In genomic region chr17:75642311-75642710, GRCm38 (mm10) we compare ENCODE assay signal across 17 mouse cellular contexts.
DNase-seq lines count a peak whose midpoint lies in the region; TF ChIP-seq lines count a peak whose summit lies in the region.
"Had no signal": no experiment of that assay in that cellular context is flagged by ENCODE, and none has a peak within 500 bp of the region (broad histone marks: within the 10 kb centered on the region; RNA-seq: fewer than 3 reads in every experiment).

No protein-coding gene starts in this region.

- in situ Hi-C loops in CH12.LX (cut with MboI; ENCODE audit: low pct_ligation_motif_present, low pct_unique_long_range_greater_than_20kb, low sequenced_read_pairs) = no loop called here

- no peak for TF ChIP-seq POLR2A in CH12.LX (IDR thresholded peaks at IDR 0.05; ENCODE audit: low read depth, low read length)

- H3K4me2 ChIP-seq in CH12.LX (ENCODE audit: insufficient read depth, low read depth, poor library complexity, severe bottlenecking) = peak overlapping the region; percentile 89

- no peaks in the 10 kb centered on the region for H3K9me3 ChIP-seq in CH12.LX (replicated peaks; ENCODE audit: low read length)

- DNase-seq in A20 (ENCODE audit: low read depth, low spot score) = peak; percentile 83
- DNase-seq in CH12.LX (ENCODE audit: extremely low read depth) = peak; percentile 66
- DNase-seq in retina, embryonic 14.5 days (ENCODE audit: low spot score) = no peak
- no peak for DNase-seq in cerebellum, adult 11-12 months
- DNase-seq: adrenal gland, adult 2 months; adrenal gland, adult 8-10 months; adrenal gland, postnatal 10 days; adrenal gland, postnatal 14 days; adrenal gland, postnatal 25 days; adrenal gland, postnatal 36 days; B cell, adult 2 months; cerebellum, adult 11 months; cerebellum, adult 18-20 months; cerebellum, adult 2 months; cerebellum, adult 8-10 months; cerebellum, adult 9-10 months had no signal

- H3K4me3 ChIP-seq in CH12.LX (replicated peaks in 1 of 3; ENCODE audit: low read depth in 2 of 3, low read length in 2 of 3, poor library complexity in 1 of 3) = peak overlapping the region in 2 of 3 experiments; percentile 26 to 42

- TF ChIP-seq EP300 in CH12.LX (IDR thresholded peaks at IDR 0.05; ENCODE audit: low read length) = peak; percentile 79

- H3K9ac ChIP-seq in CH12.LX (ENCODE audit: insufficient read depth, low read depth) = peak overlapping the region; percentile 9; the same call in 1 of the 2 replicates

- H3K27ac ChIP-seq in CH12.LX (ENCODE audit: insufficient read depth, low read depth) = peak overlapping the region; percentile 80

- H3K27me3 ChIP-seq in CH12.LX (replicated peaks) = no peaks in the 10 kb centered on the region

- H3K36me3 ChIP-seq in CH12.LX (replicated peaks in 1 of 2; ENCODE audit: control insufficient read depth in 1 of 2, insufficient read depth in 1 of 2, low read length in 1 of 2) = no peaks in the 10 kb centered on the region
- H3K36me3 ChIP-seq: G1E had no signal

- H3K79me2 ChIP-seq in CH12.LX (replicated peaks; ENCODE audit: control insufficient read depth, extremely low read depth, insufficient read depth, poor library complexity, severe bottlenecking) = no peaks in the 10 kb centered on the region

- peaks cover 23 to 77% of the 10 kb centered on the region in 2 experiments for H3K4me1 ChIP-seq in CH12.LX (ENCODE audit: control insufficient read depth in 1 of 2, insufficient read depth in 2 of 2)

- dilution Hi-C loops in CH12.LX (cut with MboI; ENCODE audit: extremely low pct_ligation_motif_present, extremely low pct_unique_long_range_greater_than_20kb, low sequenced_read_pairs) = no loop called here

- TF ChIP-seq CTCF in CH12.LX (conservative IDR thresholded peaks at IDR 0.05 in 1 of 2, IDR thresholded peaks at IDR 0.05 in 1 of 2; ENCODE audit: low read depth in 2 of 2, low read length in 2 of 2) = no peak

- no peak for TF ChIP-seq RAD21 in CH12.LX (IDR thresholded peaks at IDR 0.05; ENCODE audit: low read depth, low read length)

TF ChIP-seq in CH12.LX, 34 proteins besides CTCF, POLR2A, EP300 and RAD21:
- peak; percentile 89 for TF ChIP-seq TCF12 (IDR thresholded peaks at IDR 0.05; ENCODE audit: low read depth, low read length)
- peak; percentile 75 for TF ChIP-seq ZNF384 (IDR thresholded peaks at IDR 0.05; ENCODE audit: low read depth, low read length)
- TF ChIP-seq IRF4 (IDR thresholded peaks at IDR 0.05; ENCODE audit: low read depth, low read length) = peak; percentile 50
- TF ChIP-seq MXI1 (IDR thresholded peaks at IDR 0.05; ENCODE audit: low read depth, low read length) = peak; percentile 0; the same call in 1 of the 2 replicates
- TF ChIP-seq TBP (conservative IDR thresholded peaks at IDR 0.05; ENCODE audit: low read depth, low read length) = 0 out of 2 replicates have a peak, but pooled peaks have one; percentile 16
- no peak for TF ChIP-seq ZMIZ1 (IDR thresholded peaks at IDR 0.05; ENCODE audit: low read depth, low read length)
- peak; percentile 64; the same call in 1 of the 2 replicates for TF ChIP-seq ETS1 (conservative IDR thresholded peaks at IDR 0.05; ENCODE audit: low read depth, low read length)
- peak; percentile 86; the same call in 1 of the 2 replicates for TF ChIP-seq MEF2A (IDR thresholded peaks at IDR 0.05; ENCODE audit: borderline replicate concordance, low read depth, low read length)
- TF ChIP-seq ELF1 (IDR thresholded peaks at IDR 0.05; ENCODE audit: low read depth, low read length) = no peak
- TF ChIP-seq USF2 (conservative IDR thresholded peaks at IDR 0.05; ENCODE audit: low read depth, low read length) = no peak
TF ChIP-seq in CH12.LX: peak in this region for 7.

Comparison
In these comparisons a context has a peak if more than half of its experiments do, and no peak if none do; other contexts are left out.
1. DNase-seq: peak in A20 (single experiment) and CH12.LX (single experiment); none in retina, embryonic 14.5 days (single experiment) and cerebellum, adult 11-12 months (single experiment).